Mouse (Mus musculus) neural tube, embryonic 10.5 days (tissue): ENCODE data around the gene Zfp52.

Experiments used
- DNase-seq: peaks from one replicate; pipeline ENCODE4 v3.0.0-alpha.2; 2017; ENCODE audit warnings: low spot score; ENCODE audit errors: extremely low spot score

Zfp52 gene

DNA sequence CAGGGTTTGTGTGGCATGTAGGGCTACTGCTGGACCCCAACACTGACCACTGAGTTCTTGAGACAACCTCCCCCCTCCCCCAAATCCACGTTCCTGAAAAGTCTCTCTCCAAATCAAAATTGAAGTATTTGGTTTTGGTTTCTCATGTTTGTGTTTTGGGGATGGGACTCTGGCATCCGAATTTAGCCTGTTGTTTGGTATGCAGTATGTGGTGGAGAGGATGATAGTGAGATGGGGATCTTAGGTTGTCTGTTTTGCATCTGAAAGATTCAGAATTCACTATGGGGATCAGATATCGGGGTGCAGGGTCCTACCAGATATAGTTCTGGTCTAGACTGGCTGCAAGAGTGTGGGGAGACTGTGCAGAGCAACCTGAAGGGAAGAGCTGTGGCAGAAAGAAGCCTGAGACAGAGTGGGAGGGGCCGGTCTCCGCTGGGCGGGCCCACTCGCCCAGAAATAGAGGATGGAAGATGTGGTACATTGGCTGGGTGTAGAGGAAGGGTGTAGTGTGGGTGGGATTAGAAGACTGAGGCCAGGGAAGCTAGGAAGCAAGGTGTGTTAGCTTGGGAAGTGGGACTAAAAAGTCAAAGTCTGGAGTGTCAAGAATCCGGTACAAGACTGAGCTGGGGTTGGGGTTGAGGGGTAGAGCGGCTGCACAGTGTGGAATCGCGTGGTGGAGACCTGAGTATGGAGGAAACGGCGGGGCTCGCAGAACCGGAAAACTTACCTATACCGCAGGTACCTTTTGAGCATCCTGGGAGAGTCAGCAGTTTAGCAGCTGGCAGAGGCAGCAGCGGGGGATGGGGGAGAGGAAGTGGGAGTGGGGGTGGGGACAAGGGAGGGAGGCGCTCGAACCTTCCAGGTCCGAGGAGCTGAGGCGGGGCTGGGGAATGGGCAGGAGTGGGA is at the start of gene Zfp52:
Gene Zfp52, plus strand, starts transcription at position 444 of the 906 bp plus-strand sequence.
- peak; percentile 43 for DNase-seq

DNA sequence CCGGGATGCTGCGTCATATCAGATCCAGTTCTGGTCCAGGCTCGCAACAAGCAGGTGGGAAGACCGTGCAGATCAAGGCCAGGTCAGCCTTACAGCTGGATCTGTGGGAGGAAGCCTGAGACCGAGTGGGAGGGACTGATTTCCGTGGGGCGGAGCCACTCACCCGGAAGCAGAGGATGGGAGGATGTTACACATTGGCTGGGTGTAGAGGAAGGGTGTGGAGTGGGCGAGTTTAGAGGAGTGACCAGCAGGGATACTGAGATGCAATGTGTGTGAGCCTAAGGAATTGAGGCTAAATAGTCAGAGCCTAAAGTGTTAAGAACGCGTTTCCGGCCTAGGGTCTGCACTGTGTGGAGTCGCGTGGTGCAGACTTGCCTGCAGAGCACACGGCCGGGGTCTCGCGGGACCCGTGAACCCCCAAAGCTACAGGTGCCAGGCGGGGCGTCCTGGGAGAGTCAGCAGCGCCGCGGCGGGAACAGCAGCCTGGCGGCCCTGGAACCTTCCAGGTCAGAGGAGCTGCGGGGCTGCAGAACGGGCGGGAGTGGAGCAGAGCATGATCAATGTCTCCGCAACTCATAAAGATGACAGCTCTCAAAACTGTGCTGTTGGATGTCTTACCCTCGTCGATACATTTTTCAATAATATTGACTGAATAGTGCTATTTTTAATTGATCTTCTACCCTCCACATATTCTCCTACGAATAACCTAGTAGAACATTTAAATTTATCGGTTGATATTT is 46.4 kb upstream of the Zfp52 start, which contains the start of gene Zfp53:
Gene Zfp53, plus strand, starts transcription at position 239 of the 740 bp plus-strand sequence.
- peak; percentile 76 for DNase-seq

DNA sequence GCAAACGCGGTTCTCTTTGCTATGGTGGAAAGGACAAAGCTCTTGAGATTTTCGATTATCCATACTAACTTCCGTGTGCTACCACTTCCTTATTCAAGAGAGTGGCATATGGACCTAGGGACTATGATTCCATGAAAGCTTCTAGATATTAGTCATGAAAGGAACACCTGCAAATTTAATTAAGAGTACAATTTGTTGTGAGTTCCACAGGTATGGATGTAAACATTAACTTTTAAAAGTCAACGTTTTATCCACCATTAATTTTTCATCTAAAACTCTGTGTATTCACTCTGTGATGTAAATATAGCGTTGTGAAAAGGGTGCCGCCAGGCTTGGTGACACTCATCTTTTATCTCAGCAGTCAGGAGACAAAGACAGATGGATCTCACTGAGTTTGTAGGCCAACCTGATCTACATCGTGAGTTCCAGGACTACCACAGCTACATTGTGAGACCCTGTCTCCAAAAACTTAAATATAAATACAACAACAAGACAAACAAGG is 45.8 kb upstream of the Zfp52 start:
- DNase-seq = no peak

GRCm38 (mm10) chr17:21501365-21501764 is 34.0 kb upstream of the Zfp52 start:
- DNase-seq = no peak

GRCm38 (mm10) chr17:21504524-21504923 is 30.8 kb upstream of the Zfp52 start:
- DNase-seq = no peak

GRCm38 (mm10) chr17:21506258-21506657 is 29.1 kb upstream of the Zfp52 start:
- no peak for DNase-seq

DNA sequence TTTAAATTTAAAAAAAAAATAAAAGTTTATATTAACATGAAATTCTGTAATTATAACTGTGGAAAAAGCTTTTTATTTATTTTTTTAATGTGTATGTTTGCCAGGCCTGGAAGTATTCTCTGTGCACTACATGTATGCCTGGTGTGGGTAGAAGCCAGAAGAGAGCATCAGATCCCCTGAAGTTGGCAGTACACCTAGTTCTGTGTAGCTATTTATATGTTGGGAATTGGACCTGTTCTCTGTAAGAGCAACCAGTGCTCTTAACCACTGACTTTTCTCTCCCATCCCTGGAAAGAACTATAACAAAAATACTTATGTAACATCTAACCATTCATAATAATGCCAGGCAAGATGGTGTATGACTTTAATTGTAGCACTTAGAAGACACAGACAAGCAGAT is 25.6 kb upstream of the Zfp52 start:
- DNase-seq = no peak

DNA sequence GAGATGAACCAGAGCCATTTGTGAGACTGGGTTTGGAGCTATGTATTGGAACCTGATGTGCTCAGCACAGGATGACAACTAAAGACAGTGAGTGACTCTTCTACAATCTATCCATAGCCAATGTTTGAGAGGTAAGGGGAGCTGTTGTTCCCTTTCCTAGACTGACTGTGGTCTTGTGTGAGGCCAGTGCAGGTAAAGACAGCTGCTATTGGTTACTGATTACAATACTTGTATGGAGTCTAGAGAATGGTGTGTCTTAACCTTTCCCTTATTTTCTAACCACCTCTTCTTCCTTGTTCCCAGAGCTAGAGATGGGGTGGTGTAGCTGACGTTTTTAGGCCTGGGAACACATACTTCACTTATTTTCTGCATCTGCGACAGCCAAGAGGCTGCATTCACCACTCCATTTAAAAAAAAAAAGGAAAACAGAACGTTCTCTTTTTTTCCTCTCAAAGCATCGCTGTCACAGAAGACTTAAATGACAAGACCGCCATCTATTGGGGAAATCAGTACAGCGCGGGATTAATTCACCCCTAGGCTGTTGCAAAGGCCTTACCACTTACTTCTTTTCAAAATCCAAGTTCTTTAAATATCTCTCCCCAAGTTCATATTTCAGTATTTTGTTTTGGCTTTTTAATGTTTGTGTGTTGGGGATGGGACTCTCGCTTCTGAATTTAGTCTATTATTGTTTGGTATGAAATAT is 19.8 kb upstream of the Zfp52 start:
- peak; percentile 32 for DNase-seq

GRCm38 (mm10) chr17:21516201-21517129 is 18.9 kb upstream of the Zfp52 start:
- peak; percentile 79 for DNase-seq

GRCm38 (mm10) chr17:21517130-21517671 is 18.1 kb upstream of the Zfp52 start:
- DNase-seq = no peak

- no peak for DNase-seq
Observed at GRCm38 (mm10) chr17:21526270-21526669, 9.1 kb upstream of the Zfp52 start.

DNA sequence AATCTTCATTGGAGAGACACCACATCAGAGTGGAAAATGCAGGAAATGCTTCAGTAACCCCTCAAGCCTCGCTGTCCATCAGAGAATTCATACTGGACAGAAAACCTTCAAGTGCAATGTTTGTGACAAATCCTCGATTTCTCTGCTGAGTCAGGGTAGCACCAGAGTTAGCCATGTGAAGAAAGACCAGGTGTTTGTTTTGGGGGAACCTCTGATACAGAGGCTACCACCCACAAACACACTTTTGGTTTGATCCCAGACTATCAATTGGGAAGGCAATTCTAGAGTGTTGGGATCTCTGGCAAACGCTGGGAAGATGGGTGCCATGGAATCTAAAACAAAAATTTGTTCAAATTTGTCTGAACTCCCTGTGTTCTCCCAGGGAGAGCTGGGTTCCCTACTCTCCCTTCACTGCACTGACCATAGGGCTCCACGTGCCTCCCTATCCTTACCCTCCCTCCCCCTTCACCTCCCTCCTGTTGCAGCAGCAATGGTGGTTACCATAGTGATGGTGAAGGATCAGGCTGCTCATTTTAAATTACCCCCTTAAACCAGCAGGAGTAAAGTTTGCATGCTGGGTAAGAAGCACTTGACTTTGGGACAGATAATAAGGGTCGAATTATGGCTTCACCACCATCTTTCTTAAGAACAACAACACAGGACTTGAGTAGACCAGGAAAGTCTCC is 4.6 kb upstream of the Zfp52 start:
- DNase-seq = no peak

- no peak for DNase-seq
Observed at GRCm38 (mm10) chr17:21531621-21532020, 3.7 kb upstream of the Zfp52 start.

DNA sequence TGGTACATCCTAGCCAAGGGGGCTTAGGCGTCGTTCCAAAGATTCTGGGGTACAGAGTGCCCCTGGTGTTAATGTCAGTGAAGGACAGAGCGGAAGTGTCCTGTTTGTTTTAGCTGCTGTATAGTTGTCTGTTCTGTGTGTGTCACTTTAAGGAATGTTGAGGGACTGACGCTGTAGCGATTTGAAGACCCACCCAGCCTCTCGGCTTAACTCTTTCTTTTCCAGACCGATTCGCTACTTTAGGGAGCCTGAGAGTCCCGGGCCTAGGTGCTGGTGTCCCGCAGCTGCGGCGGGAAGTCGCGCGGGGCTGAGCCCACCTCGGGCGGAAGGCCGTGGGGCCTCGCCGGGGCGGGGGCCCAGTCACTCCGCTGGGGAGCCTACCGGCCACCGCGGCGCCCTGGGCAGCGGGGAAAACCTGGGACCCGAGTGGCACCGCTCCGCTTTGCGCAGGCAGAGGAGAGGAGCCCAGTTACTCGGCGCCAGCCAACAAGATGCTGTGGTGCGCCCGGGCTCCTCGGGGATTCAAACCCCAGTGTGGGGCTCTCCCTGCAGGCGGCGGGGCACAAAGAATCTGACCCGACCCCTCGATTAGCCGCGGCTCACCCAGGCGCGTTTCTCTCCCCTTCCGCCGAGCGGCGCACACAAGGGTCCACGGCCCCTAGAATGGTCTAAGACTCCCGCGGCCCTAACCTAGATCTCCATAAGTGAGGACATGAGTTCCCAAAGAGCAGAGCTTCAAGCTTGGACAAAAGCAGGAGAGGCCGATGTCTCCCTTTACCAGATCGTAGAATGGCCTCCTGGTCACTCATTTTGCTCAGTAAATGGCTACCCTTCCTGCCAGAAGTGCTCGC is 3.0 kb upstream of the Zfp52 start:
- DNase-seq = peak; percentile 80

DNA sequence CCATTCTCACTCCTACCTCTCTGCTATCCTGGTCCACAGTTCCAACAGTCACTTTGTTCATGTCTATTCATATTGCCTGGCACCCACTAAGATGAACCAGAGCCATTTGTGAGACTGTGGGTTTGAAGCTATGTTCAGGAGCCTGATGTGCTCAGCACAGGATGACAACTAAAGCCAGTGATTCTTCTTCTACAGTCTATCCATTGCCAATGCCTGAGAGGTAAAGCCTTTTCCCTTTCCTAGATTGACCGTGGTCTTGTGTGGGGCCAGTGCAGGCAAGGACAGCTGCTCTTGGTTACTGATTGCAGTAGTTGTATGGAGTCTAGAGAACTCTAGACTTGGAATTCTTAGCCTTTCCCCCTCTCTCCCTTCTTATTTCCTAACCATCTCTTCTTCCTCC is 1.4 kb upstream of the Zfp52 start:
- no peak for DNase-seq

DNA sequence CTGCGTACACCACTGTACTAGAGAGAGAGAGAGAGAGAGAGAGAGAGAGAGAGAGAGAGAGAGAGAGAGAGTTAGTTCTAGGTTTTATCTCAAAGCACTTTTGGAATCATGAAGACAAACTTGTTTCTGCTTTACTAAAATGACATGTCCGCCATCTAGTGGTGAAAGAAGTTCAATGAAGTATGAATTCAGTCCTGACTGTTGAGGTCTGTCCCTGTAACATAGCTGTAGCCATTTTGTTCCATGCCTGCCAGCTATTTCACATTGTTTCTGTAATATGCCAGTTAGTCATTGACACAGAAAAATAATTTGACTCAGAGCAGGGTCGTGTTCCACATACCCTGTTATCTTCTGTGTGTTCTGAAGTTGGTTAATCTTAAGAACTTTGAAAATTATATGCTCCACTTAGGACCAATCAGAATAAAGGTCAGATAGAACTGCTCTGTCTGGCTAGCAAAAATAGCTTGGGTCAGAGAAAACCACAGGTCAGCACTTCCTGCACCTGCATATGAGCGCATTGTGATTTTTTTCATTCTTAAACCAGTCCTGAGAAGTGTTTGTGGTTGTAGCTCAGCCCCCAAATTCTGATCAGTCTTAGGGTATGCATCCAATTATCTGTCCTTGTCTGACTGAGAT is 761 bp upstream of the Zfp52 start:
- peak; percentile 13 for DNase-seq

DNA sequence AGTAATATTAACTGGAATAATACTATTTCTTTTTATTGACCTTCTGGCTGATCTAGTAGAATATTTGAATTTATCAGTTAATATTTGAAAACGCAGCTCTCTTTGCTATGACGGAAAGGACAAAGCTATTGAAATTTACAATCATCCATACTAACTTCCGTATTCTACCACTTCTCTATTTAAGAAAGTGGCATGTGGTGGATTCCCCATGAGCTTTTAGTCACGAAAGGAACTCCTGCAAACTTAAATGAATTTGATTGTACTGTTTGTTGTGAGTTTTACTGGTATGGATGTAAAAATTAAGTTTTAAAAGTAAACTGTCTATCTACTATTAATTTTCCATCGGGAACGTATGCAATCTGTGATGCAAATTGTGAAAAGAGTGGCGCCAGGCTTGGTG is 757 bp downstream of the Zfp52 start:
- no peak for DNase-seq

- DNase-seq = no peak
Observed at GRCm38 (mm10) chr17:21536676-21537075, 1.3 kb downstream of the Zfp52 start.
